Mouse (Mus musculus): ENCODE measurements around the gene Aprt. TPM values are rescaled to one million over a fixed set of nuclear protein-coding genes. Genes with fewer than 3 reads are reported as not detected.
A peak's percentile ranks its signal among the peaks of the same experiment; 100 is the strongest.

Aprt gene
- polyA plus RNA-seq, 2 experiments, result 87.5 to 197 TPM

GRCm38 (mm10) chr8:122547815-122548214 is 28.9 kb downstream of the Aprt start:
- peaks cover 27% of the 10 kb centered on the region for H3K36me3 ChIP-seq (replicated peaks; ENCODE audit: control insufficient read depth, insufficient read depth, low read depth)
- H3K4me2 ChIP-seq (ENCODE audit: low read depth), result peak overlapping the region; percentile 99
- peak overlapping the region; percentile 67 to 86 for H3K4me3 ChIP-seq (ENCODE audit: insufficient read depth in 1 of 2, low read depth in 2 of 2, low read length in 2 of 2)
- WGBS (ENCODE audit: insufficient replicate concordance), result 9% methylated on average over 5 of the region's 5 CpGs
- no peaks in the 10 kb centered on the region for H3K9me3 ChIP-seq (ENCODE audit: control insufficient read depth, low read length)
- no peaks in the 10 kb centered on the region for H3K27me3 ChIP-seq (ENCODE audit: control insufficient read depth, insufficient read depth, low read length)
- H3K27ac ChIP-seq, result peak overlapping the region; percentile 99
- peaks cover 51 to 65% of the 10 kb centered on the region in 2 experiments for H3K4me1 ChIP-seq (replicated peaks; ENCODE audit: control insufficient read depth in 2 of 2, insufficient read depth in 2 of 2, low read length in 1 of 2)
- peak overlapping the region; percentile 89 for H3K9ac ChIP-seq (replicated peaks)
- TF ChIP-seq CTCF (IDR thresholded peaks at IDR 0.05; ENCODE audit: low read depth) (peak; percentile 18; the same call in 1 of the 2 replicates), EP300 (IDR thresholded peaks at IDR 0.05; ENCODE audit: low read depth) (no peak; the same call in 1 of the 2 replicates)
- DNase-seq (ENCODE audit: low read depth in 3 of 3, low spot score in 3 of 3) (peak; percentile 74 to 75 (median 74)), ATAC-seq (ENCODE audit: insufficient read depth) (peak; percentile 59)

- WGBS (ENCODE audit: insufficient replicate concordance), result 58% methylated on average over 24 of the region's 24 CpGs
- DNase-seq (ENCODE audit: low read depth in 3 of 3, low spot score in 3 of 3), result no peak
Observed at GRCm38 (mm10) chr8:122546811-122547453, 29.8 kb downstream of the Aprt start.

DNA sequence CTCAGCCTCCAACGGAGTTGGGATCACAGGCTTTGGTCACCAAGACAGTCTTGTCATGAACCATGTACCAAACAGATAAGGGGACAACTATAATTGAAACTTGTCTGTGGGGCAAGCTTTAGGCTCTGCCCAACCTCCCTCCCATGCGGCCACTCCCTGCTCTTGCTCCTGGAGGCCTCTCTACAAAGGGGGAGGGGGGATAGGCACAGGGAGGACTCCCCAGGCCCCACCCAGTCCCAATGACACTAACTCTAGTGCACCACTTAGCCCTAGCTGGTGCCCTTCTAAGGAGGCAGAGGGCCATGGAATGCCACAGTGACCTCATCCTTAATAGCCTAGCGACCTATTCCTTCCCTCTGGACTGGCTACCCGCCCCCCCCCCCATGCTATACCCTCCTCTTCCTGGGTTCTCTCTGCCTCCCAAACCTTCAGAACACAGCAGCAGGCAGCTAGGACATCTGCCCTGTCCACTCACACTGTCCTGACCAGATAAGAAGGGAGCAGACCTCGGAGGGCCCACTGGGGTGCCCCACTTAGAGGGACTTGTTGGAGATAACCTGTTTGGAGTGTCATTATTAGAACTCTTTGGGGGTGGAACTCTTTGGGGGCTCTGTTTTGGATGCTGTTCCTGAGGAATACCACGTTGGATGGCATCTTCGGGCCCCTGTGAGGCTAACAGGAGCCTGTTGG is 30.5 kb downstream of the Aprt start:
- Histone ChIP-seq H3K27ac (peak overlapping the region; percentile 99), H3K4me3 (ENCODE audit: insufficient read depth in 1 of 2, low read depth in 2 of 2, low read length in 2 of 2) (peak overlapping the region; percentile 58 to 86), H3K4me2 (ENCODE audit: low read depth) (peak overlapping the region; percentile 99), H3K27me3 (ENCODE audit: control insufficient read depth, insufficient read depth, low read length) (no peaks in the 10 kb centered on the region), H3K9me3 (ENCODE audit: control insufficient read depth, low read length) (no peaks in the 10 kb centered on the region), H3K4me1 (replicated peaks; ENCODE audit: control insufficient read depth in 2 of 2, insufficient read depth in 2 of 2, low read length in 1 of 2) (peaks cover 57 to 73% of the 10 kb centered on the region in 2 experiments), H3K36me3 (replicated peaks; ENCODE audit: control insufficient read depth, insufficient read depth, low read depth) (peaks cover 38% of the 10 kb centered on the region), H3K9ac (replicated peaks) (peak overlapping the region; percentile 89)
- DNase-seq (ENCODE audit: low read depth in 3 of 3, low spot score in 3 of 3) (peak; percentile 81 to 83 (median 82)), ATAC-seq (ENCODE audit: insufficient read depth) (peak; percentile 83)
- TF ChIP-seq CTCF (IDR thresholded peaks at IDR 0.05; ENCODE audit: low read depth), result peak; percentile 9; the same call in 1 of the 2 replicates
- peak; percentile 48 for TF ChIP-seq EP300 (IDR thresholded peaks at IDR 0.05; ENCODE audit: low read depth)
- WGBS (ENCODE audit: insufficient replicate concordance), result 27% methylated on average over 7 of the region's 7 CpGs

More at GRCm38 (mm10) chr8:122546811-122547453, 29.8 kb downstream of the Aprt start:
- H3K9ac ChIP-seq (replicated peaks), result peak overlapping the region; percentile 89
- peak overlapping the region; percentile 99 for H3K27ac ChIP-seq
- TF ChIP-seq CTCF (IDR thresholded peaks at IDR 0.05; ENCODE audit: low read depth) (no peak), EP300 (IDR thresholded peaks at IDR 0.05; ENCODE audit: low read depth) (no peak)
- H3K27me3 ChIP-seq (ENCODE audit: control insufficient read depth, insufficient read depth, low read length), result no peaks in the 10 kb centered on the region
- H3K9me3 ChIP-seq (ENCODE audit: control insufficient read depth, low read length), result no peaks in the 10 kb centered on the region
- H3K4me2 ChIP-seq (ENCODE audit: low read depth), result peak overlapping the region; percentile 99
- no peak for ATAC-seq (ENCODE audit: insufficient read depth)
- peaks cover 33% of the 10 kb centered on the region for H3K36me3 ChIP-seq (replicated peaks; ENCODE audit: control insufficient read depth, insufficient read depth, low read depth)
- H3K4me3 ChIP-seq (ENCODE audit: insufficient read depth in 1 of 2, low read depth in 2 of 2, low read length in 2 of 2), result peak overlapping the region; percentile 58 to 86
- H3K4me1 ChIP-seq (replicated peaks; ENCODE audit: control insufficient read depth in 2 of 2, insufficient read depth in 2 of 2, low read length in 1 of 2), result peaks cover 55 to 73% of the 10 kb centered on the region in 2 experiments

- H3K4me1 ChIP-seq (replicated peaks; ENCODE audit: control insufficient read depth in 2 of 2, insufficient read depth in 2 of 2, low read length in 1 of 2), result peaks cover 61 to 80% of the 10 kb centered on the region in 2 experiments
- peak overlapping the region; percentile 99 for H3K27ac ChIP-seq
- DNase-seq (ENCODE audit: low read depth in 3 of 3, low spot score in 3 of 3) (no peak), ATAC-seq (ENCODE audit: insufficient read depth) (no peak)
- H3K4me3 ChIP-seq (ENCODE audit: insufficient read depth in 1 of 2, low read depth in 2 of 2, low read length in 2 of 2), result no peak overlapping the region
- H3K9ac ChIP-seq (replicated peaks), result peak overlapping the region; percentile 89; the same call in 1 of the 2 replicates
- 80% methylated on average over 8 of the region's 8 CpGs for WGBS (ENCODE audit: insufficient replicate concordance)
- no peaks in the 10 kb centered on the region for H3K9me3 ChIP-seq (ENCODE audit: control insufficient read depth, low read length)
- H3K4me2 ChIP-seq (ENCODE audit: low read depth), result no peak overlapping the region; the same call in 1 of the 2 replicates
- H3K27me3 ChIP-seq (ENCODE audit: control insufficient read depth, insufficient read depth, low read length), result no peaks in the 10 kb centered on the region
- TF ChIP-seq CTCF (IDR thresholded peaks at IDR 0.05; ENCODE audit: low read depth), result no peak
- no peak for TF ChIP-seq EP300 (IDR thresholded peaks at IDR 0.05; ENCODE audit: low read depth)
- H3K36me3 ChIP-seq (replicated peaks; ENCODE audit: control insufficient read depth, insufficient read depth, low read depth), result peaks cover 45% of the 10 kb centered on the region
Observed at GRCm38 (mm10) chr8:122544138-122544537, 32.6 kb downstream of the Aprt start.
